Mouse (Mus musculus): ENCODE results near the gene Med7. TPM values are rescaled to one million over a fixed set of nuclear protein-coding genes. Genes with fewer than 3 reads are reported as not detected.

Med7 gene
- polyA plus RNA-seq, 1 experiment from 2014 or later, result 66.6 TPM

DNA sequence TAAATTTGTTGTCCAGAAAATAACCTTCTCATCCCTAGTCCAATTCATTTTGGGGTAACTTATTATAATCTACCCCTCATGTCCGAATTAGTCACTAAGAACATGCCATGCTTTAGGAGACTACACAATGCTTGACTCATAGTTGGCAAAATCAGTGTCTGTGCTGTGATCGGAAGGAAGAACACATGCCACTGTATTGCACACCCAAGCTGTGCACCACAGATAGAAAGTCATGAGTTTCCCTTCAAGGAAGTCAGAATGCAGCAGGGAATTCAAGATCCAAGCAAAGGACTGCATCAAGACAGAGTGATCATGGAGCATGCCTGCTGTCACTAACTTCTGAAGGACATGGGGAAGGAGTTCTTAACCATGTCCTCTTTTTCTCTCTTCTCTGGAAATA, 51.9 kb downstream of the Med7 start:
- no peak overlapping the region for H3K9ac ChIP-seq (ENCODE audit: low read length)
- H3K4me2 ChIP-seq (ENCODE audit: low read length), result no peak overlapping the region
- 78% methylated on average over 2 of the region's 2 CpGs for WGBS
- no peak overlapping the region for H3K4me3 ChIP-seq (ENCODE audit: low read depth, low read length)
- H3K36me3 ChIP-seq (ENCODE audit: control insufficient read depth, insufficient read depth, low read length), result no peaks in the 10 kb centered on the region
- no peaks in the 10 kb centered on the region for H3K9me3 ChIP-seq (ENCODE audit: control insufficient read depth, low read length)
- H3K27ac ChIP-seq (ENCODE audit: low read depth), result no peak overlapping the region
- H3K27me3 ChIP-seq (replicated peaks; ENCODE audit: control insufficient read depth, insufficient read depth, low read length), result no peaks in the 10 kb centered on the region
- ATAC-seq (replicated peaks; ENCODE audit: low FRiP score, low TSS enrichment, low read depth) (no peak), DNase-seq (ENCODE audit: low spot score) (no peak)
- H3K4me1 ChIP-seq (replicated peaks; ENCODE audit: control insufficient read depth, insufficient read depth, low read length), result no peaks in the 10 kb centered on the region

Other genes with a start within 250 kb of the Med7 start
- 0.09 and 0.38 TPM in 2 replicates for gene Fndc9, start 201.4 kb upstream of the Med7 start, polyA plus RNA-seq (2014; fragmentation: Nextera tagmentation; extraction: Ambion mirVana)
- gene Cyfip2, start 124.1 kb upstream of the Med7 start, polyA plus RNA-seq (2014; fragmentation: Nextera tagmentation; extraction: Ambion mirVana), result 13.4 and 15.0 TPM in 2 replicates
- 0.30 and 0.39 TPM in 2 replicates for gene Itk, start 47.4 kb upstream of the Med7 start, polyA plus RNA-seq (2014; fragmentation: Nextera tagmentation; extraction: Ambion mirVana)
- not detected in 2 replicates for gene Fam71b, start 40.4 kb upstream of the Med7 start, polyA plus RNA-seq (2014; fragmentation: Nextera tagmentation; extraction: Ambion mirVana)
- 0.07 and 0.23 TPM in 2 replicates for gene Havcr2, start 18.0 kb downstream of the Med7 start, polyA plus RNA-seq (2014; fragmentation: Nextera tagmentation; extraction: Ambion mirVana)
- gene Gm12169, start 87.3 kb downstream of the Med7 start, polyA plus RNA-seq (2014; fragmentation: Nextera tagmentation; extraction: Ambion mirVana), result not detected in 2 replicates
- gene BC053393, start 134.6 kb downstream of the Med7 start, polyA plus RNA-seq (2014; fragmentation: Nextera tagmentation; extraction: Ambion mirVana), result not detected in 2 replicates
- gene Dppa1, start 192.3 kb downstream of the Med7 start, polyA plus RNA-seq (2014; fragmentation: Nextera tagmentation; extraction: Ambion mirVana), result not detected in 2 replicates

Data from intestine, embryonic 14.5 days (tissue).